Mouse (Mus musculus): ENCODE measurements at regions not wholly inside any gene's neighbourhood (a gene's known extent, or its start where the extent isn't known, plus 50 kb on each side); places are given as distances from the start of the nearest gene placed in this dataset.

GRCm38 (mm10) chr4:142638733-142639339 is 399.6 kb upstream of the Kazn start:
- DNase-seq (ENCODE audit: low read depth, low spot score), result no peak

DNA sequence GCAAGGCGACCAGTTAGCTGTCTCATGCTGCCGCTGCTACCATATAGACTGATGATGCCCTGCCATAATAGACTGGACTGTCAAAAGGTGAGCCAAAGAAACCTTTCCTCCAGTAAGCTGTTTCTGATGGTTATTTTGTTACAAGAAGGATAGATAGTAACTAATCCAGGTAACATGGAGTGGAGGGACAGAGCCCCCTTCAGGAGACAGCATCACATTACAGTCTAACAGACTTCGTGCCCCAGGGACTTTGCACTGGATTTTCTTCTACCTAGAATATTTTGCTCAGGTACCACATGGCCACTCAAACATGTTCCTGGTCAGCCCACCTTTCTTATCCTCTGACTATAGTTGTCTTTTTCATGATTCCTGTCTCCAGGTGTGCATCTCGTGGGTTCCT is 398.9 kb upstream of the Kazn start:
- no peak for DNase-seq (ENCODE audit: low read depth, low spot score)

GRCm38 (mm10) chr4:142634398-142634797 is 395.2 kb upstream of the Kazn start:
- no peak for DNase-seq (ENCODE audit: low read depth, low spot score)

GRCm38 (mm10) chr4:142633667-142634350 is 394.6 kb upstream of the Kazn start:
- DNase-seq (ENCODE audit: low read depth, low spot score), result no peak

- no peak for DNase-seq (ENCODE audit: low read depth, low spot score)
Observed at GRCm38 (mm10) chr4:142626503-142627194, 387.4 kb upstream of the Kazn start.

DNA sequence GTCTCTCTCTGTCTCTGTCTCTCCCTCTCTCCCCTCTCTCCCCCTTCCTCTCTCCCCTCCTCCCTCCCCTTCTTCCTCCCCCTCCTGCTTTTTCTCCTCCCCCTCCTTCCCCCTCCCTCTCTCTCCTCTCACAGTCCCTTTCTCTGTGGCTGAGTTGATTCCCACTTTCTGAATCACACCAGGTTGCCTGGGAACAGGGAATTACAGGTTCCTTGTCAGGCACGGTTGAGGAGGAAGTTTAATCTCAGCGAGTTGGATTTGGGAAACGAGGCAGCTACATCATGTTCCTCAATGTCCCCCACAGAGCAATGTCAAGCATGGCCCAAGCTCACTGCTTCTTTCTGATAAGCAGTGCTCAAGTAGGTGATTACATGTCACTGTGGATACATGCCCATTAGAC is 386.3 kb upstream of the Kazn start:
- DNase-seq (ENCODE audit: low read depth, low spot score), result no peak

DNA sequence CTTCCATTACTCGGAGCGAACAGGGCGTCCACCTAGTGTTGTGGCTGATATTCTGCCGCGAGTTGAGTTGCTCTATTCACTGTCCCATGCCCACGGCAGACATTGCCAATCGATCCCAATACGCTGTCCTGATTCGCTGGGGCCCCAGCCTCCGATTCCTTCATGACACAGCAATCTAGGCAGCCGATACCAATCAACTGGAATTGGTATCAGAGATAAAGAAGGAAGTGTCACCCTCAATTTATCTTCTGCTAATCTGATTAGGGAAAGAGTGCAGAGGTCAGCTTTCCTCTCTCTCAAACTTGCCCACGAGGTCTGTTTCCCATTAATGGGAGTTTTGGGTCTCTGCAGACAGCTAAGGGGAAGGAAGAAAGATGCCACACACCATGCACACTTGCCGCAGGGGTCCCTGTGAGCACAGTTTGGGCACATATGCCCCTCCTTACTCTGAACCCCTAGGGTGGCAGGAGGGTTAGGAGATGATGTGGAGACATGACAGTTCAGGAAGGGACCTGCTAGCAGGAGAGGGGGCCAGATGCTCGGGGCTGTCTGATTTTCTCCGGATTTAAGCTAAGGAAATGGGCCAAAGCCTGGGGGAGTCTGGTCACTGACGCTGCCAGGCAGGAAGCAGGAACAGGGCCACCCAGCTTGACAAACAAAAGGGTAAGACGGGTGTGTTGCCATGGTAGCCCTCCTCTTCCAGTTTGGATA is 383.1 kb upstream of the Kazn start:
- no peak for DNase-seq (ENCODE audit: low read depth, low spot score)

- DNase-seq (ENCODE audit: low read depth, low spot score), result no peak
Observed at GRCm38 (mm10) chr4:142619396-142619795, 380.2 kb upstream of the Kazn start.

GRCm38 (mm10) chr4:142618770-142619169 is 379.6 kb upstream of the Kazn start:
- DNase-seq (ENCODE audit: low read depth, low spot score), result no peak

DNA sequence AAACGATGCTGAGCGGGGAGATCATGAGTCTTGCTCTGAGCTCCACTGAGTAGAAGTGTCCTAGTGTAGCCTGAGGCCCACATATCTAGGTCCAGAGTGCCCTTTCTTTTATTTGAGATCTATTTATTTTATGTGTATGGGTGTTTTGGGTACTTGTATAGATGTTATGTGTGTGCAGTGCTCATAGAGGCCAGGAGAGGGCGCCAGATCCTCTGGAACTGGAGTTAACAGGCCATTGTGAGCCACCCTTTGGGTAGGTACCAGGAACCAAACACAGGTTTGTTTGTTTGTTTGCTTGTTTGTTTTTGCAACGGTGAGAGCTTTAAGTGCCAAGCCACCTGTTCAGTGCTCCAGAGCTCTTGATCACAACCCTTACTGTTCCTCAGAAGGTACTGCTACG is 378.5 kb upstream of the Kazn start:
- DNase-seq (ENCODE audit: low read depth, low spot score), result no peak

- DNase-seq (ENCODE audit: low read depth, low spot score), result no peak
Observed at GRCm38 (mm10) chr4:142616901-142617300, 377.7 kb upstream of the Kazn start.

GRCm38 (mm10) chr4:142605098-142605497 is 365.9 kb upstream of the Kazn start:
- no peak for DNase-seq (ENCODE audit: low read depth, low spot score)

DNA sequence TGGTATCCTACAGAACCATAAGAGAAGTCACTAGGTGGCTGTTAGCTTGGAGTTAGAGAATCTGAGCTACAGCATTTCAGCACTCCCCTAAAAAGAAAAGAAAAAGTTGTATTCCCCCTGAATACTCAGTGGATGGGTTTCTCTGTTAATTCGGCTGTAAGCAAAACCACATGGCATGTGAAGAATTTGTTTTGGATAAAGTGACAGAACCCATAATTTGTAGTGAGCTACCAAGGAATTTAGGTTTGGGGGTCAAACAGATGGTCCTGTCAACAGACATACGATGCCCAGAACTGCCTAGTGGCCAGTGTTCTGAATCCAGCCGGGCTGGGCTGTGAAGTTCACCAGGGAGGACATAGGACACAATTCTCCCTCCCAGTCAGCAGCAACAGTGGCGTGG is 358.0 kb upstream of the Kazn start:
- DNase-seq (ENCODE audit: low read depth, low spot score), result no peak

DNA sequence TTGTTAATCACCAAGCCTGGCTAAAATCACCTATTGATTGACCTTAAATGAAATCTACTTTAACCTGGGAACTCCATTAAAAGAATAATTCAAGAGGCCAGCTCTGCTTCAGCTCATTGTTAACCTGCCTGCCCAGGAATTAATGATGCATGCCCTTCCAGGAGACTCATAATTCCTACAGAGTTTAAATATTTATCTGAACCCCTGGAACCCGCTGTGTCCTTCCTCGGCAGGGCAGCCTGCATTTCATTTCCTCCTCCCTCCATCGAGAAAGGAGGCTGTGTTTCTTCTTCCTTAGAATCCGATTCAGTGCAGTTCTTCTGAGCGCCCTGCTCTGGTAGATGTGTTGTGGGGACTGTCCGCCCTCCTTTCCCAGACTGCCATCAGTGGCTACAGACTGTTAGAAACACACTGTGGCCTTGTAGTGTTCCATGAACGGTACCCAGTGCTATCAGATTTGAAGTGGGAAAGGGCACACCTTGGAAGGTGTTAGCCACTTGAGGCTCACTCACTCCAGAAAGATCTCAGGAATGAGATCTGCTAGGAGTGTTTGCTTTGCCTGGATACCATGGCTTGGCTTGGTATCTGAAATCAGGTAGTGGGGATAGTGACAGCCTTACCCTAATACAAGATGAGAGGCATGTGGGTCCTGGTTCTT is 350.0 kb upstream of the Kazn start:
- DNase-seq (ENCODE audit: low read depth, low spot score), result no peak

DNA sequence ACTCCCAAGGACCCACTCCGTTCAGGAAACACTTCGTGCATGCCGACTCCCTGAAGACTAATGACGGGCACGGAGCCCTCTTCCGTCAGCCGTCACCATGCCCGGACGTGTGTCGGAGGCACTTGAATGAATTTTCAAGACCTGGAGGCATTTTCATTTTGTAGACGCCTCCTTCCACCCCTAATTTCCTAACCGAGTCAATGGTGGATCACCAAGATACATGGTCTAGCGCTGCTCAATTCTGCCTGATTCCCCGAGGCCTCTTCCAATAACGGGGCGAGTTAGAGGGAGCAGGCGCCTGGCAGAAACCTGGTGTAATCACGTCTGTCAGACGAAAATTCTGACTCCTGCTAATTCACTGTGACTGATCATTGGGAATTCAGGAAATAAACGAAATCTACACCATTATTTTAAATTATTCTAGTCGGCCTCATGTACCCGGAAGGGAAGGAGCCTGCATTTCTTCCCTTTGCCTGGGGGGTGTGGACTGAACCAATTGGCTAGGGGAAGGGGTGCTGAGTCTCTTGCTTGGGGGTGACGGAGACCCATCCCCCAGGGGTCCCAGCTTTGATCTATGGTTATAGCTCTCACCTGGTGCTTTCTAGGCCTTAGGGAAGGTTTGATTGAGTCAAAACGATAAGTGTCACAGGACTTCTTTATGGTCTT is 349.4 kb upstream of the Kazn start:
- DNase-seq (ENCODE audit: low read depth, low spot score), result no peak

- DNase-seq (ENCODE audit: low read depth, low spot score), result no peak
Observed at GRCm38 (mm10) chr4:142587345-142588035, 348.3 kb upstream of the Kazn start.

GRCm38 (mm10) chr4:142578536-142578935 is 339.3 kb upstream of the Kazn start:
- no peak for DNase-seq (ENCODE audit: low read depth, low spot score)

DNA sequence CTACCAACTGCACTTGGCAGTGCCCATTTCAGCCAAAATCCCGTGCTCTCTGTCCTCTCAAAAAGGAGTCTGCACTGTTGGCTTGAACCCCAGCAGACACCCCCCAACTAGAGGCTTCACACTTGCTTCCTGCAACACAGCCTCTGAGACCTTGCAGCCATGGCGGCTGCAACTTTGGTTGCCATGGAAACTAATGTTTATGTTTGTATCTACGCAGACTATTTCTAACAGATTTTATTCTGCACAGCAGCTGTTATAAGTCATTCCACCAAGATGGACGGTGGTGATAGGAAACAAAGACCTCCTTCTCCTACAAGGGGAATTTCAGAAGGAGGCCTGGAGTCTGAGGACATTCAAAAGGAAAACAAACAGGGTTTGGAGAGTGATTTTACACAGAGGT is 338.3 kb upstream of the Kazn start:
- no peak for DNase-seq (ENCODE audit: low read depth, low spot score)

- DNase-seq (ENCODE audit: low read depth, low spot score), result no peak
Observed at GRCm38 (mm10) chr4:142574528-142574927, 335.3 kb upstream of the Kazn start.

DNA sequence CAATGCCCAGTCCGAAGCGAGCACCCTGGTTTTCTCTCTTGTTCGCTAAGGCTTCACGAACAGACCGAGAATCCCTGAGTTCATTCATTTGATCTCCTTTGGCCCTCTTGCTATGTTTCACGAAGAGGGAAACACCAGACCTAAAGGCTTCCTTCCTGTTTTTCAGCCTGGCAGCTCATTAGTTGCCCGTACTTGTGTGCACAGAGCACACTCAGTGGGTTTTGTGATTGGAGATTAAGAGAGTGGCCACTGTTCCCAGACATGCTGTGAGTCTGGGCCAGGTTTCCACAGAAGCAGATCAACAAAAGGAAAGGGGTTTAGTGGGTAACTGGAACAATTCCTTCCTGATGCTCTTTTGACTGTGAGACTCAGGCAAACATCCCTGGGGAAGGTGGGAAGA is 331.5 kb upstream of the Kazn start:
- DNase-seq (ENCODE audit: low read depth, low spot score), result no peak

DNA sequence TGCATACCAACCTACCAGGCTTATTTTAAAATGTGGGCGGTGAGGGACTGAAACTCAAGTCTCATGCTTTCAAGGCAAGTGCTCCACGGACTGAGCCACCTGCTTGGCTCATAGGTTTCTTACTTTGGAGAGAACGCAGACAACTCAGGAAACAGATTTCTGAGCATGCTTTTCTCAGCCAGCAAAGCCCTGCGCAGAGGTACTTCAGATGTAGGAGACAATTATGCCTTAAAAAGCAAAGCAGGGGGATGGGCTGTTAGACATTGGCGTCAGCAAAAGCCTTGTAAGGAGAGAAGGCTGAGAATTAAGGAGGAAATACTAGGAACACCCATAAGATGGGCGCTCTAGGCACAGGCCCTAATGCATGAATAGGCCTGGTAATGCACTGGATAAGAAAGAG is 329.4 kb upstream of the Kazn start:
- no peak for DNase-seq (ENCODE audit: low read depth, low spot score)

All from embryo, embryonic 11.5 days (tissue).